Mouse (Mus musculus) 416B (cell line): ENCODE results near the gene Zfyve28.

Experiments used
- DNase-seq: peaks from one replicate; pipeline ENCODE4 v3.0.0; 2011; ENCODE audit warnings: low read depth

Gene Zfyve28

GRCm38 (mm10) chr5:34250090-34250489 is 38.2 kb downstream of the Zfyve28 start:
- no peak for DNase-seq

- DNase-seq = no peak
Observed at GRCm38 (mm10) chr5:34249132-34249531, 39.1 kb downstream of the Zfyve28 start.

GRCm38 (mm10) chr5:34246443-34246842 is 41.8 kb downstream of the Zfyve28 start:
- DNase-seq = no peak

GRCm38 (mm10) chr5:34243062-34243461 is 45.2 kb downstream of the Zfyve28 start:
- DNase-seq = no peak

- DNase-seq = peak; percentile 69
Observed at GRCm38 (mm10) chr5:34242224-34242963, 45.9 kb downstream of the Zfyve28 start.

GRCm38 (mm10) chr5:34238444-34238843 is 49.8 kb downstream of the Zfyve28 start:
- no peak for DNase-seq

- DNase-seq = peak; percentile 51
Observed at GRCm38 (mm10) chr5:34235898-34236420, 52.3 kb downstream of the Zfyve28 start.

- DNase-seq = no peak
Observed at GRCm38 (mm10) chr5:34235056-34235455, 53.2 kb downstream of the Zfyve28 start.

- no peak for DNase-seq
Observed at GRCm38 (mm10) chr5:34233221-34233515, 55.1 kb downstream of the Zfyve28 start.

GRCm38 (mm10) chr5:34232481-34233220 is 55.6 kb downstream of the Zfyve28 start:
- DNase-seq = no peak

GRCm38 (mm10) chr5:34231901-34232300 is 56.3 kb downstream of the Zfyve28 start:
- DNase-seq = no peak

GRCm38 (mm10) chr5:34230599-34231485 is 57.4 kb downstream of the Zfyve28 start:
- DNase-seq = no peak

- no peak for DNase-seq
Observed at GRCm38 (mm10) chr5:34229503-34229902, 58.7 kb downstream of the Zfyve28 start.

GRCm38 (mm10) chr5:34225516-34225915 is 62.7 kb downstream of the Zfyve28 start:
- no peak for DNase-seq

- DNase-seq = no peak
Observed at GRCm38 (mm10) chr5:34224515-34224914, 63.7 kb downstream of the Zfyve28 start.

GRCm38 (mm10) chr5:34220001-34220400 is 68.2 kb downstream of the Zfyve28 start:
- no peak for DNase-seq

GRCm38 (mm10) chr5:34218672-34219071 is 69.6 kb downstream of the Zfyve28 start:
- no peak for DNase-seq

GRCm38 (mm10) chr5:34217756-34218155 is 70.5 kb downstream of the Zfyve28 start:
- no peak for DNase-seq

- DNase-seq = no peak
Observed at GRCm38 (mm10) chr5:34216025-34216424, 72.2 kb downstream of the Zfyve28 start.

- no peak for DNase-seq
Observed at GRCm38 (mm10) chr5:34213659-34214058, 74.6 kb downstream of the Zfyve28 start.

- DNase-seq = peak; percentile 83
Observed at GRCm38 (mm10) chr5:34210279-34210678, 78.0 kb downstream of the Zfyve28 start.

GRCm38 (mm10) chr5:34207503-34207902 is 80.7 kb downstream of the Zfyve28 start:
- DNase-seq = no peak
